Mouse (Mus musculus): Measurements from ENCODE around the gene Kat2b. TPM values are rescaled to one million over a fixed set of nuclear protein-coding genes. Genes with fewer than 3 reads are reported as not detected.

Kat2b gene
- polyA plus RNA-seq, 1 experiment from 2014 or later, result 7.3 TPM

DNA sequence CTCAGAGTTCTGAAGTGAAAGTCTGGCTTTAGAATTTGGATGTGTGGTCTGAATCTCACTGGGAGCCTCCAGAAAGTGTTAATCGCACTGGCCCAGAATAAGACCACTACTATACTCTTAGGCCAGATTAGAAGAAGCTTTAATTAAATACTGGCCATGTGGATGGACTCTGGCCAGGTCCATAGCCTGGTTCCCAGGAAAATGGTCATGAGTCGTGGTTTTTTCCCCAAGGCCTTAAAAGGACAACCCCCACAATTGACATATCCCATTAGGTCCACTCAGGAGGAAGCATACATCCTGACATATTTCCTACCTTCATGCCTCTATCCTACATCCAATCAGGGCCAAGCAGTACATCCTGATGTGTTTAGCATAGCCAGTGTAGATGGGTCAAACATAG, 10.5 kb downstream of the Kat2b start:
- H3K9me3 ChIP-seq, result no peaks in the 10 kb centered on the region
- no peak for ATAC-seq (ENCODE audit: low read depth)
- 88% methylated on average over 2 of the region's 2 CpGs for WGBS
- peaks cover 12% of the 10 kb centered on the region for H3K4me1 ChIP-seq (replicated peaks)
- no peak overlapping the region for H3K9ac ChIP-seq
- H3K4me2 ChIP-seq, result no peak overlapping the region
- H3K27ac ChIP-seq (replicated peaks), result no peak overlapping the region
- no peaks in the 10 kb centered on the region for H3K36me3 ChIP-seq
- no peaks in the 10 kb centered on the region for H3K27me3 ChIP-seq
- no peak overlapping the region for H3K4me3 ChIP-seq

DNA sequence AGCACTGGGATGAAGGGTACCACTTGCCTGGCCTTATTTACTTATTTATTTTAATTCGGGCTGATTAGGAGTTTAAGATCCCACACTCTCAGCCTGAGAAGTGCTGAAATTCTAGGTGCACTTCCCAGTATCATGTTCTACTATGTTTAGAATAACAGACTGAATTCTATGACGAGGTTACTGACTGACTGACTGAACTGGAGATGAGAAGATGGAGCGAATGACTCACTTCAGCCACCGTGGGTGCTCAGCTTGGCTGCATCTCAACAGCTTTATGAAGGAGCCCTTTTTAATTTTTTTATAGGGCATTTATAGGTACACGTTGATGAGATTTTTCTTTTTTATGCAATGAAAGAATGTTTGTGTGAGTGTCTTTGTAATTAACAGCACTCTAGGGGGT, 11.1 kb downstream of the Kat2b start:
- Histone ChIP-seq H3K9ac (no peak overlapping the region), H3K9me3 (no peaks in the 10 kb centered on the region), H3K27me3 (no peaks in the 10 kb centered on the region), H3K4me3 (no peak overlapping the region), H3K4me1 (replicated peaks) (peaks cover 12% of the 10 kb centered on the region), H3K27ac (replicated peaks) (no peak overlapping the region), H3K4me2 (no peak overlapping the region), H3K36me3 (no peaks in the 10 kb centered on the region)
- no peak for ATAC-seq (ENCODE audit: low read depth)
- 76% methylated on average over 5 of the region's 5 CpGs for WGBS

DNA sequence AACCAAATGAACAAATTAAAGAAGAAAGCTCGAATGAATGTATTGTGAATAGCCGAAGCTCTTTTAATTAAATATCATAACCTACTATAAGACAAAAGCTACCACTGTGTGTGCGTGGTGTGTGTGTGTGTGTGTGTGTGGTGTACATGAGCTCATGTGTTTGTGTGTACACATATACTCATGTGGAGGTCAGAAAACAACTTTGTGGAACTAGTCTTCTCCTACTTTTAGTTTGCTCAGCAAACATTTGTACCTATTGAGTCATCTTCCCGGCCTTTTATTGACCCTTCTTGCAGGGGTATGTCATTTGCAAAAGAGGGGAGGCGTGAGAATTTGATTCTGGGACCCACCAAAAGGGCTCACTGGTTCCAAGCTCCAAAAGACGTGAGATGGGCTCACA, 11.6 kb downstream of the Kat2b start:
- Histone ChIP-seq H3K27me3 (no peaks in the 10 kb centered on the region), H3K9ac (no peak overlapping the region), H3K36me3 (no peaks in the 10 kb centered on the region), H3K4me3 (no peak overlapping the region), H3K27ac (replicated peaks) (no peak overlapping the region), H3K9me3 (no peaks in the 10 kb centered on the region), H3K4me2 (no peak overlapping the region), H3K4me1 (replicated peaks) (peaks cover 9% of the 10 kb centered on the region)
- WGBS, result 78% methylated on average over 6 of the region's 6 CpGs
- no peak for ATAC-seq (ENCODE audit: low read depth)

DNA sequence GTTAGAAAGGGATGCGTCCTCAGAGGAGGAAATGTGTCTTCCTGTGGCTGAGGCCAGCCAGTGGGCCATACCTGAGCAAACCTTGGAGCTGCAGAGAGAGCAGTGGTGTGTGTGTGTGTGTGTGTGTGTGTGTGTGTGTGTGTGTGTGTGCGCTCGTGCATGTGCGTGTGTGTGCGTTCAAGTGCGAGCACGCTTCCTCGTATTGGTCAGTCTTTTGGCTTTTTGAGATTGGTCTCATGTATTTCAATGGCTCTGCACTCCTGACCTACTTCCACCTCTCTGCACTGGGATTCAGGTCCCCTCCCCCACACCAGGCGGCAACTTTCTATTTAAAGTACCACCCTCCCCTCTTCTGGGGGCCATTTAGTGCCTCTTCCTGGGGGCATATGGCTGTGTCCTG, 12.1 kb downstream of the Kat2b start:
- no peaks in the 10 kb centered on the region for H3K9me3 ChIP-seq
- H3K4me2 ChIP-seq, result no peak overlapping the region
- peaks cover 8% of the 10 kb centered on the region for H3K4me1 ChIP-seq (replicated peaks)
- H3K27me3 ChIP-seq, result no peaks in the 10 kb centered on the region
- no peak overlapping the region for H3K9ac ChIP-seq
- WGBS, result 69% methylated on average over 9 of the region's 9 CpGs
- no peak overlapping the region for H3K4me3 ChIP-seq
- peaks cover under 1% of the 10 kb centered on the region; the same call in 1 of the 2 replicates for H3K36me3 ChIP-seq
- no peak for ATAC-seq (ENCODE audit: low read depth)
- H3K27ac ChIP-seq (replicated peaks), result no peak overlapping the region

DNA sequence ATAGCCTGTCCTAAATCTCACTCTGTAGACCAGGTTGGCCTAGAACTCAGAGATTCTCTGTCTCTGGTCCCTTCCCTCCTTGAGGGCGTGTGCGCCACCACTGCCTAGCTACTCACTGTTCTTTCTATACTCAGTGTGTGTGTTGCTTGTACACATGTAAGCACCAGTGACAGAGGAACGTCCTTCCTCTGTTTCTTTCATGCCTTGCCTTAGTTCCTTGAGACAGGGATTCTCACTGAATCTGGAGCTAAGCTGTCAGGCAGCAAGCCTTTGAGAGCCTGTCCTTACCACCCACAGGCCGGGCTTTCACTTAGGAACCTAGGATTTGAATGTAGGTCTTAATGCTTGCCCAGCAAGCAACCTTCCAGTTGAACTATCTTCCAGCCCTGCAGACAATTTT, 13.0 kb downstream of the Kat2b start:
- Histone ChIP-seq H3K4me3 (no peak overlapping the region), H3K9me3 (no peaks in the 10 kb centered on the region), H3K9ac (no peak overlapping the region), H3K27ac (replicated peaks) (no peak overlapping the region), H3K4me1 (replicated peaks) (peaks cover 8% of the 10 kb centered on the region), H3K27me3 (no peaks in the 10 kb centered on the region), H3K36me3 (peaks cover 3% of the 10 kb centered on the region; the same call in 1 of the 2 replicates), H3K4me2 (no peak overlapping the region)
- no peak for ATAC-seq (ENCODE audit: low read depth)
- 70% methylated on average over 4 of the region's 4 CpGs for WGBS

DNA sequence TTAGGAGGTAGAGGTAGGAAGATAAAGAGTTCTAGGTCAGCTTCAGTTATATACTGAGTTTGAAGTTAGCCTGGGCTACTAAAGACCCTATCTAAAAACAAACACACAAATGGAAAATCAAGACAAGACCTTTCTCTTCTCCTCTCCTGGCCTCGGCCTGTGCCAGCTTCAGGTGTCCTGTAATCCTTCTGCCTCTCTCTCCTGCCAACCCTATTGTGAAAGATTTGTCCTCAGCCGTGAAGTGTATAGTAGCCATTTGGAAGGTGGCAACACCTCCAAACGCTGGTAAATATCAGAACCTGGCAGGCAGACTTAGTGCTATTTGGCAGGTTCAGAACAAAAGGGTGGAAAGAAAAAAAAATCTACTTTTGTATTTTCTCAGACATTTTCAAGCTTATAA, 13.6 kb downstream of the Kat2b start:
- no peak overlapping the region for H3K27ac ChIP-seq (replicated peaks)
- H3K36me3 ChIP-seq, result peaks cover 3% of the 10 kb centered on the region; the same call in 1 of the 2 replicates
- H3K9ac ChIP-seq, result no peak overlapping the region
- no peaks in the 10 kb centered on the region for H3K9me3 ChIP-seq
- no peak overlapping the region for H3K4me3 ChIP-seq
- peaks cover 8% of the 10 kb centered on the region for H3K4me1 ChIP-seq (replicated peaks)
- H3K4me2 ChIP-seq, result no peak overlapping the region
- WGBS, result 82% methylated on average over 3 of the region's 3 CpGs
- H3K27me3 ChIP-seq, result no peaks in the 10 kb centered on the region
- no peak for ATAC-seq (ENCODE audit: low read depth)

DNA sequence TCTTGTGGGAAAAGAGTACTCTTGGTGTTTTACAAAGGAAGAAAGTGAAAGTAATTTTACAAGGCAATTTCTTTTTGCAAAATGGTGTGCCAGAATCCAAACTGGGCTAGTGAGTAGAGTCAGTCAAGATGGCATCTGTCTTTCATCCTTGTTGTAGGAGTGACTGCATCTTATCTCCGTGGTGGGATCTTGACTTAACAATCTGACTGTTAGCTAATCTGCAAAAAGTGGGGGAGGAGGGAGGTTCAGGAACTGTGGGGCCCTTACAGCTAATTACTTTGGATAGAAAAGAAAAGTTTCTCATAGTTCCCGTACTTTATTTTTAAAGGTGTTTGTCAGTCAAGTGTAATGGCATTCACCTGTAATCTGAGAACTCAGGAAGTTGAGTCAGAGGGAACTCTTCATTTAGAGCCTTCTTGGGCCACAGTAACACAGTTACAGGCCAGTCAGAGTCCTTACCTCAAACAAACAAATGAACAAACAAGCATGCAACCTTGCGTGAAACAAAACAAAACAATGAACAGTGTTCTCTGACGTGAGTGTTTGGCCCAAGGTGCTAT, 15.4 kb downstream of the Kat2b start:
- Histone ChIP-seq H3K9ac (no peak overlapping the region), H3K36me3 (peaks cover 3% of the 10 kb centered on the region; the same call in 1 of the 2 replicates), H3K9me3 (no peaks in the 10 kb centered on the region), H3K4me2 (no peak overlapping the region), H3K4me1 (replicated peaks) (peaks cover 19% of the 10 kb centered on the region), H3K27ac (replicated peaks) (no peak overlapping the region), H3K4me3 (no peak overlapping the region), H3K27me3 (no peaks in the 10 kb centered on the region)
- ATAC-seq (ENCODE audit: low read depth), result no peak
- WGBS, result 76% methylated on average over 4 of the region's 4 CpGs

DNA sequence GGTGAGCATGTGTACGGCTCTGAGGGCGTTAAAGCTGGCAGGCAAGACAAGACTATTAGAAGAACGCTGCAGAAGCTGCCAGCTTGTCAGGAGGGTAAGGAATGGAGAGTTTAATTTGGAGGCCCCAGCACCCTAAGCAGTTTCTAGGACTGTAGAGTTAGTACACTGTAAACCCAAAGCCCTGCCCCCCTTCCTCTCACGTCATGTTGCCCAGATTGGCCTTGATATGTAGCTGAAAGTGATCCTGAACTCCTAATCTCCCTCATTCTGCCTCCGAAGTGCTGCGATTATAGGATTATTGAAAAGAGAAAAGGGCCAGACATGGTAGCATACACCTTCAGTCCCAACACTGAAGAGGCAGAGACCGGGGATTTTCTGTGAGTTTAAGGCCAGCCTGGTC, 16.1 kb downstream of the Kat2b start:
- ATAC-seq (ENCODE audit: low read depth), result no peak
- Histone ChIP-seq H3K4me2 (no peak overlapping the region), H3K4me3 (no peak overlapping the region), H3K36me3 (peaks cover 3% of the 10 kb centered on the region; the same call in 1 of the 2 replicates), H3K9me3 (no peaks in the 10 kb centered on the region), H3K9ac (no peak overlapping the region), H3K27ac (replicated peaks) (no peak overlapping the region), H3K4me1 (replicated peaks) (peaks cover 26% of the 10 kb centered on the region), H3K27me3 (no peaks in the 10 kb centered on the region)
- WGBS, result 93% methylated on average over 7 of the region's 7 CpGs

DNA sequence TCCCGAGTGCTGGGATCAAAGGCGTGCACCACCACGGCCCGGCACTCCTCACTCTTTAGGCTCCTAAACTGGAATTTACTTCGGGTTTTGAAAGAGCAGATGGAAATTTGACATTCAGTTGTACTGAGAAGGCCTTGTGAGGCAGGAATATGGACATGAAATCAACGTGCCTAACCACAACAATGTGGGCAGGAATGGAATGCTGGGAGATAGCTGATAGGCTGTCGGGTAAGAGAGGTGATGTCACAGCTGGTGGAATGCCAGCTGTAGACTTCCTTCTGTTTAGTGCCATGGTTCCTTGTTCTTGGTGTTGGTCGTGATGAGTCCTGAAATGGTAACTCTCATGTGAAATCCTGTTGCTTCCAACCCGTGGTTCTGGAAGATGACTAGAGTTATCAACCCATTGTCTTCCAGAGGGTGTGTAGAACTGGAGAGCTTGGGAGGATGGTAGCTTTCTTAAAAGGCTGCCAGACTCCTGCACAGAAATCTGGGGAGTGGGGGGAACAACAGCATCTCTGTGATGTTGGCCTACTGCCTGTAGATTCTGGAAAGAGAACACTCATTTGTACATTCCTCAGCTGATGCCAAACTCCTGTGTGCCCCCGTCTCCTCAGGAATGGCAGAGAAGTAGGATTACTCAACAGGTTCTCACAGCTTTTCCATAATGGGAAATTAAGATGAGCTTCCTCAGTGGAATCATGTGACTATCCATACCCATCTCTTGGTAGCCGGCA, 17.4 kb downstream of the Kat2b start:
- H3K27me3 ChIP-seq, result no peaks in the 10 kb centered on the region
- H3K4me3 ChIP-seq, result no peak overlapping the region
- H3K4me1 ChIP-seq (replicated peaks), result peaks cover 22% of the 10 kb centered on the region
- WGBS, result 93% methylated on average over 11 of the region's 11 CpGs
- ATAC-seq (ENCODE audit: low read depth), result no peak
- H3K36me3 ChIP-seq, result peaks cover 3% of the 10 kb centered on the region; the same call in 1 of the 2 replicates
- H3K9ac ChIP-seq, result no peak overlapping the region
- no peaks in the 10 kb centered on the region for H3K9me3 ChIP-seq
- no peak overlapping the region for H3K4me2 ChIP-seq
- no peak overlapping the region for H3K27ac ChIP-seq (replicated peaks)

DNA sequence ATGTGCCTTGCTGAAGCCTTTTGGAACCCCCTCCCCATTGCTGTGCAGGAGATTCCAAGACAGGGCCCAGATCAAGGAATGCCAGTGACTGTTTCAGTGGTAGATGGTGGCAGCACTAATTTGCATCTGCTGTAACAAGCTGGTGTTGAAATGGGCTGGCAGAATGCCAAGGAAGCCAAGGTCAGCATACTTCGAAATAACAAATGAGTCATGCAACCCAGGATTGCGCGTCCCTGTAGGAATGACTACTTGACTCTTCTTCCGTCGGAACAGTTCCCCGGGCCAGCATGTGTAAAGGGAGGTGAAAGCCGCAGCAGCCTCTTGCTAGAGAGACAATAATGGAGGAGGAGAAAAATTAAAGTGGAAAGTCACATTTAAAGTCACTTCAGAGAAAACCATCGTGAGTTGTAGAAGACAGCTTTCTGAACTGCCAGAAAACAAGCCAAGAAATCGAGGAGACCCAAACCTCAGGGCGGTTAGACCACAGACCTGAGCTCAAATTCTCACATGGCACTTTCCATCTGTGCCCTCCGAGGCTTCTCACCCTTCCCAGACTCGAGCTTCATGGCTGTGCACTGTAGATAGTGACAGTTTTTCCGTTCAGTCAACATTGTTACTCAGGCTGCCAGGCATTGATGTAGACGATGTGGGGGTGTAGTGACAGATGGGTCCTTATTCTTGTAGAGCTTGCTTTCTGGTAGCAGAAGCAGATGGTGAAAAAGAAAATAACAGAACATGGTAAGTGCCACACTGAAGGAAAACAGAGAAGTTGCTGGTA, 20.6 kb downstream of the Kat2b start:
- no peak overlapping the region for H3K9ac ChIP-seq
- WGBS, result 43% methylated on average over 14 of the region's 14 CpGs
- no peaks in the 10 kb centered on the region for H3K27me3 ChIP-seq
- H3K9me3 ChIP-seq, result no peaks in the 10 kb centered on the region
- H3K36me3 ChIP-seq, result peaks cover 3% of the 10 kb centered on the region; the same call in 1 of the 2 replicates
- no peak overlapping the region for H3K4me3 ChIP-seq
- peaks cover 22% of the 10 kb centered on the region for H3K4me1 ChIP-seq (replicated peaks)
- peak; percentile 78 for ATAC-seq (ENCODE audit: low read depth)
- peak overlapping the region; percentile 15; the same call in 1 of the 2 replicates for H3K4me2 ChIP-seq
- H3K27ac ChIP-seq (replicated peaks), result peak overlapping the region; percentile 57

DNA sequence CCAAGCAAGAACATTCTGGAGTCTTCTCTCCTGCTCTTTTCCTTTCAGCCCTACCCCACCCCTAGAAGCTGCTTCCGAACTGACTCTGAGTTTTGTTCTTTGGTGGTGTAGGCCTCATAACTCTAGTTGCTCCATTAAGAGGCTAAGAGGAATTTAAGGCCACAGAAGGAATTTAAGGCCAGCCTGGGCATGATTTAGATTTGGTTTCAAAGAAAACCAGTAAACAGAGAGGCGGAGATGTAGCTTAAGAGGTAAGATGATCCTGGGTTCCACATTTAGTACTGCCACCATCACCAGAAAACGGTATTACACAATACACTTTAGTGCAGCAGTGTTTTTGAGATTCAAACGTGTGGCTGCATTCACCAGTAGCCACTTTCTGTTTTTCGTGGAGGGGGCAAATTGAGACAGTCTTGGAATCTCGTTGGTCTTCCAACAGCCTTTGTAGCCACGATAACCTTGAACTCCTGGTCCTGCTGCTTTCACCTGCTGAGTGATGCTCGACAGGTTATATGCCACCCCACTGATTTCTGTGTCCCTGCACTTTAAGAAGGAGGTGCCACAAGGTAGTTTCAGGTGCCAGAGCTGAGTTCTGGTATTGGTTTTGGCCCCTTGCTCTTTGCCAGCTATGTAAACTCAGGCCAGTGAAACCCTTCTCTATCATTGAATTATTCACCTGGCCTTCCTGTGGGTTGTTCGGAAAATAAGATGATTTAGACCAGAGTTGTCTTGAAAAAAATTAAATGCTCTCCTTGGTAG, 21.6 kb downstream of the Kat2b start:
- Histone ChIP-seq H3K4me1 (replicated peaks) (peaks cover 22% of the 10 kb centered on the region), H3K36me3 (peaks cover 3% of the 10 kb centered on the region; the same call in 1 of the 2 replicates), H3K9me3 (no peaks in the 10 kb centered on the region), H3K27ac (replicated peaks) (peak overlapping the region; percentile 57; the same call in 1 of the 2 replicates), H3K4me2 (no peak overlapping the region), H3K9ac (no peak overlapping the region), H3K27me3 (no peaks in the 10 kb centered on the region), H3K4me3 (no peak overlapping the region)
- WGBS, result 86% methylated on average over 9 of the region's 9 CpGs
- 0 out of 2 replicates have a peak, but pooled peaks have one; percentile 32 for ATAC-seq (ENCODE audit: low read depth)
